Mouse (Mus musculus) E14TG2a.4 (cell line): ENCODE data around the gene Pdlim5.

Source experiments
- CTCF ChIP-seq: conservative IDR thresholded peaks from 2 replicates; pipeline ENCODE4 v1.5.1; 2014; ENCODE audit warnings: low read length
- NANOG ChIP-seq: IDR thresholded peaks from 2 replicates; pipeline ENCODE4 v1.6.1; 2014; ENCODE audit warnings: borderline replicate concordance, low read length, mixed read lengths

- TF ChIP-seq CTCF (no peak), NANOG (no peak)
Measured at GRCm38 (mm10) chr3:142424134-142424533, 28.6 kb upstream of the Pdlim5 start.
